Mouse (Mus musculus): ENCODE measurements around the gene Tagln. TPM values are rescaled to one million over a fixed set of nuclear protein-coding genes. Genes with fewer than 3 reads are reported as not detected.

Tagln gene
- polyA plus RNA-seq, 1 experiment, result 50.3 TPM

GRCm38 (mm10) chr9:45979778-45980177, 43.9 kb upstream of the Tagln start:
- H3K27me3 ChIP-seq (replicated peaks; ENCODE audit: control insufficient read depth, insufficient read depth, low read length), result no peaks in the 10 kb centered on the region
- H3K4me1 ChIP-seq (ENCODE audit: control insufficient read depth, insufficient read depth, low read length), result peaks cover 11% of the 10 kb centered on the region; the same call in 1 of the 2 replicates
- no peak for DNase-seq
- WGBS, result 85% methylated on average over 2 of the region's 2 CpGs
- TF ChIP-seq POLR2A (IDR thresholded peaks at IDR 0.05; ENCODE audit: low read depth, low read length), result no peak
- no peak for TF ChIP-seq CTCF (conservative IDR thresholded peaks at IDR 0.05; ENCODE audit: insufficient read depth, insufficient read length, low read depth, low read length)
- no peak overlapping the region for H3K4me3 ChIP-seq (ENCODE audit: insufficient read depth, low read depth, low read length)
- no peak overlapping the region for H3K27ac ChIP-seq (ENCODE audit: insufficient read depth, low read depth, low read length)
- H3K36me3 ChIP-seq (ENCODE audit: control insufficient read depth, insufficient read depth, low read length), result peaks cover under 1% of the 10 kb centered on the region; the same call in 1 of the 2 replicates

DNA sequence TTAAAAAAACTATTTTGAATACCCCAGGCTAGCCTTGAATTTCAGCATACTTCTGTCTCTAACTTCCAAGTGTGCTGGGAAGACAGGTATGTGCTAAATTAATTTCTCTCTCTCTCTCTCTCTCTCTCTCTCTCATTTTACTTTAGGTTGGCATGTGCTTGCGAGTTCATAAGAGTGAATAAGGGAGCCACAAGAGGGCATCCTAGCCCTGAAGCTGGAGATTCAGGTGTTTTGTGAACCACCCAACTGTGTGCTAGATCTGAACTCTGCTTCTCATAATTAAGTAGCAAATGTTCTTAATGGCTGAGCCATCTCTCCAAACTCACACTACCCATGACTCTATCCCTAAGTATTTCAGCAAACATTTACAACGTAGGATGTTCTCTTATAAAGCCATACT, 41.0 kb upstream of the Tagln start:
- H3K27me3 ChIP-seq (replicated peaks; ENCODE audit: control insufficient read depth, insufficient read depth, low read length), result no peaks in the 10 kb centered on the region
- H3K4me1 ChIP-seq (ENCODE audit: control insufficient read depth, insufficient read depth, low read length), result no peaks in the 10 kb centered on the region
- no peak for DNase-seq
- H3K36me3 ChIP-seq (ENCODE audit: control insufficient read depth, insufficient read depth, low read length), result peaks cover 5% of the 10 kb centered on the region
- TF ChIP-seq CTCF (conservative IDR thresholded peaks at IDR 0.05; ENCODE audit: insufficient read depth, insufficient read length, low read depth, low read length) (0 out of 2 replicates have a peak, but pooled peaks have one; percentile 27), POLR2A (IDR thresholded peaks at IDR 0.05; ENCODE audit: low read depth, low read length) (no peak)
- H3K27ac ChIP-seq (ENCODE audit: insufficient read depth, low read depth, low read length), result no peak overlapping the region
- 56% methylated on average over 2 of the region's 2 CpGs for WGBS
- no peak overlapping the region for H3K4me3 ChIP-seq (ENCODE audit: insufficient read depth, low read depth, low read length)

GRCm38 (mm10) chr9:45963577-45963976, 27.7 kb upstream of the Tagln start:
- 93% methylated on average over 6 of the region's 6 CpGs for WGBS
- H3K4me3 ChIP-seq (ENCODE audit: insufficient read depth, low read depth, low read length), result no peak overlapping the region
- TF ChIP-seq POLR2A (IDR thresholded peaks at IDR 0.05; ENCODE audit: low read depth, low read length) (no peak), CTCF (conservative IDR thresholded peaks at IDR 0.05; ENCODE audit: insufficient read depth, insufficient read length, low read depth, low read length) (no peak)
- no peaks in the 10 kb centered on the region for H3K4me1 ChIP-seq (ENCODE audit: control insufficient read depth, insufficient read depth, low read length)
- H3K36me3 ChIP-seq (ENCODE audit: control insufficient read depth, insufficient read depth, low read length), result peaks cover 4% of the 10 kb centered on the region; the same call in 1 of the 2 replicates
- H3K27ac ChIP-seq (ENCODE audit: insufficient read depth, low read depth, low read length), result no peak overlapping the region
- no peaks in the 10 kb centered on the region for H3K27me3 ChIP-seq (replicated peaks; ENCODE audit: control insufficient read depth, insufficient read depth, low read length)
- DNase-seq, result no peak

- DNase-seq, result no peak
- no peaks in the 10 kb centered on the region for H3K27me3 ChIP-seq (replicated peaks; ENCODE audit: control insufficient read depth, insufficient read depth, low read length)
- no peaks in the 10 kb centered on the region for H3K36me3 ChIP-seq (ENCODE audit: control insufficient read depth, insufficient read depth, low read length)
- no peak overlapping the region for H3K27ac ChIP-seq (ENCODE audit: insufficient read depth, low read depth, low read length)
- TF ChIP-seq POLR2A (IDR thresholded peaks at IDR 0.05; ENCODE audit: low read depth, low read length) (no peak), CTCF (conservative IDR thresholded peaks at IDR 0.05; ENCODE audit: insufficient read depth, insufficient read length, low read depth, low read length) (no peak)
- 72% methylated on average over 2 of the region's 2 CpGs for WGBS
- no peaks in the 10 kb centered on the region for H3K4me1 ChIP-seq (ENCODE audit: control insufficient read depth, insufficient read depth, low read length)
- no peak overlapping the region for H3K4me3 ChIP-seq (ENCODE audit: insufficient read depth, low read depth, low read length)
Observed at GRCm38 (mm10) chr9:45961855-45962254, 26.0 kb upstream of the Tagln start.

- no peak overlapping the region for H3K4me3 ChIP-seq (ENCODE audit: insufficient read depth, low read depth, low read length)
- no peak for DNase-seq
- TF ChIP-seq CTCF (conservative IDR thresholded peaks at IDR 0.05; ENCODE audit: insufficient read depth, insufficient read length, low read depth, low read length) (no peak), POLR2A (IDR thresholded peaks at IDR 0.05; ENCODE audit: low read depth, low read length) (no peak)
- no peaks in the 10 kb centered on the region for H3K27me3 ChIP-seq (replicated peaks; ENCODE audit: control insufficient read depth, insufficient read depth, low read length)
- WGBS, result 79% methylated on average over 7 of the region's 7 CpGs
- H3K4me1 ChIP-seq (ENCODE audit: control insufficient read depth, insufficient read depth, low read length), result no peaks in the 10 kb centered on the region; the same call in 1 of the 2 replicates
- H3K36me3 ChIP-seq (ENCODE audit: control insufficient read depth, insufficient read depth, low read length), result no peaks in the 10 kb centered on the region
- no peak overlapping the region for H3K27ac ChIP-seq (ENCODE audit: insufficient read depth, low read depth, low read length)
Observed at GRCm38 (mm10) chr9:45959661-45960060, 23.8 kb upstream of the Tagln start.

- no peaks in the 10 kb centered on the region for H3K36me3 ChIP-seq (ENCODE audit: control insufficient read depth, insufficient read depth, low read length)
- WGBS, result 60% methylated on average over 4 of the region's 4 CpGs
- DNase-seq, result no peak
- no peak overlapping the region for H3K4me3 ChIP-seq (ENCODE audit: insufficient read depth, low read depth, low read length)
- H3K4me1 ChIP-seq (ENCODE audit: control insufficient read depth, insufficient read depth, low read length), result peaks cover under 1% of the 10 kb centered on the region; the same call in 1 of the 2 replicates
- TF ChIP-seq CTCF (conservative IDR thresholded peaks at IDR 0.05; ENCODE audit: insufficient read depth, insufficient read length, low read depth, low read length) (no peak), POLR2A (IDR thresholded peaks at IDR 0.05; ENCODE audit: low read depth, low read length) (no peak)
- H3K27ac ChIP-seq (ENCODE audit: insufficient read depth, low read depth, low read length), result no peak overlapping the region
- no peaks in the 10 kb centered on the region for H3K27me3 ChIP-seq (replicated peaks; ENCODE audit: control insufficient read depth, insufficient read depth, low read length)
Observed at GRCm38 (mm10) chr9:45958851-45959250, 23.0 kb upstream of the Tagln start.

- peaks cover 8% of the 10 kb centered on the region for H3K4me1 ChIP-seq (ENCODE audit: control insufficient read depth, insufficient read depth, low read length)
- no peak overlapping the region for H3K4me3 ChIP-seq (ENCODE audit: insufficient read depth, low read depth, low read length)
- H3K27ac ChIP-seq (ENCODE audit: insufficient read depth, low read depth, low read length), result no peak overlapping the region
- WGBS, result 50% methylated on average over 7 of the region's 7 CpGs
- no peaks in the 10 kb centered on the region for H3K36me3 ChIP-seq (ENCODE audit: control insufficient read depth, insufficient read depth, low read length)
- no peak for TF ChIP-seq POLR2A (IDR thresholded peaks at IDR 0.05; ENCODE audit: low read depth, low read length)
- no peak for TF ChIP-seq CTCF (conservative IDR thresholded peaks at IDR 0.05; ENCODE audit: insufficient read depth, insufficient read length, low read depth, low read length)
- no peaks in the 10 kb centered on the region for H3K27me3 ChIP-seq (replicated peaks; ENCODE audit: control insufficient read depth, insufficient read depth, low read length)
- peak; percentile 34 for DNase-seq
Observed at GRCm38 (mm10) chr9:45958023-45958670, 22.3 kb upstream of the Tagln start.
